Mouse (Mus musculus) midbrain, embryonic 11.5 days (tissue): Measurements from ENCODE around the gene Ubqln4. TPM values are rescaled to one million over a fixed set of nuclear protein-coding genes. Genes with fewer than 3 reads are reported as not detected.

Experiments
- ATAC-seq: fragments of 200-750 bp; cut with Nextera tagmentation; 2 replicates; pipeline ENCODE4 v1.8.0; 2017; ENCODE audit warnings: moderate TSS enrichment, moderate library complexity; ENCODE audit not compliant: low FRiP score
- DNase-seq: peaks from one replicate; pipeline ENCODE4 v3.0.0; 2015; ENCODE audit warnings: low spot score; ENCODE audit errors: missing footprints
- H3K27ac ChIP-seq: fragments of 300-500 bp; sonication (generic); 2 replicates; pipeline ENCODE4 v1.5.1; 2014; ENCODE audit warnings: low read depth, low read length
- H3K27me3 ChIP-seq: fragments of 300-500 bp; sonication (generic); 2 replicates; pipeline ENCODE4 v1.6.1; 2014; ENCODE audit warnings: mild to moderate bottlenecking, low read length, moderate library complexity, mixed read lengths; ENCODE audit not compliant: control insufficient read depth, insufficient read depth
- H3K36me3 ChIP-seq: fragments of 300-500 bp; sonication (generic); 2 replicates; pipeline ENCODE4 v1.6.1; 2014; ENCODE audit warnings: mild to moderate bottlenecking, low read length, moderate library complexity, mixed read lengths; ENCODE audit not compliant: control insufficient read depth, insufficient read depth
- H3K4me1 ChIP-seq: fragments of 300-500 bp; sonication (generic); 2 replicates; pipeline ENCODE4 v1.6.1; 2014; ENCODE audit warnings: low read length; ENCODE audit not compliant: control insufficient read depth, insufficient read depth
- H3K4me2 ChIP-seq: fragments of 300-500 bp; sonication (generic); 2 replicates; pipeline ENCODE4 v1.6.1; 2014; ENCODE audit warnings: mild to moderate bottlenecking, moderate library complexity
- H3K4me3 ChIP-seq: fragments of 300-500 bp; sonication (generic); 2 replicates; pipeline ENCODE4 v1.5.1; 2014; ENCODE audit warnings: low read depth, low read length
- H3K9ac ChIP-seq: fragments of 300-500 bp; sonication (generic); 2 replicates; pipeline ENCODE4 v1.6.1; 2014; ENCODE audit warnings: low read length
- H3K9me3 ChIP-seq: fragments of 300-500 bp; sonication (generic); 2 replicates; pipeline ENCODE4 v1.6.1; 2016; ENCODE audit warnings: low read length; ENCODE audit not compliant: control insufficient read depth
- WGBS: fragments of 180-500 bp; shearing (Covaris S2); extraction: QIAGEN DNeasy Blood & Tissue Kit; methylation state at CpG from one replicate; pipeline ENCODE4 v1.1.7; 2014; 5-methylcytosine and 5-hydroxymethylcytosine counted together
- polyA plus RNA-seq: library from polyadenylated mRNA; unstranded; fragments of >200 nt; fragmentation: Nextera tagmentation; extraction: Ambion mirVana; gene quantifications from 2 replicates; pipeline ENCODE4 v1.2.1, GENCODE M21; 2014

Gene Ubqln4
- polyA plus RNA-seq, 1 experiment from 2014 or later = 72.4 TPM

GRCm38 (mm10) chr3:88512141-88512895, 41.2 kb upstream of the Ubqln4 start:
- H3K27me3 ChIP-seq = no peaks in the 10 kb centered on the region
- ATAC-seq (no peak), DNase-seq (peak; percentile 82)
- no peak overlapping the region for H3K4me2 ChIP-seq
- H3K4me3 ChIP-seq = no peak overlapping the region
- no peaks in the 10 kb centered on the region for H3K9me3 ChIP-seq
- peaks cover 21% of the 10 kb centered on the region for H3K4me1 ChIP-seq
- H3K9ac ChIP-seq = peak overlapping the region; percentile 33
- no peak overlapping the region for H3K27ac ChIP-seq
- 40% methylated on average over 6 of the region's 6 CpGs for WGBS
- H3K36me3 ChIP-seq = no peaks in the 10 kb centered on the region

GRCm38 (mm10) chr3:88512896-88513545, 40.5 kb upstream of the Ubqln4 start:
- H3K27me3 ChIP-seq = no peaks in the 10 kb centered on the region
- no peak overlapping the region for H3K9ac ChIP-seq
- H3K9me3 ChIP-seq = no peaks in the 10 kb centered on the region
- no peak overlapping the region for H3K4me3 ChIP-seq
- H3K4me1 ChIP-seq = peaks cover 21% of the 10 kb centered on the region
- H3K4me2 ChIP-seq = no peak overlapping the region
- WGBS = 54% methylated on average over 12 of the region's 15 CpGs
- no peak for DNase-seq
- no peak overlapping the region for H3K27ac ChIP-seq
- ATAC-seq = no peak
- no peaks in the 10 kb centered on the region for H3K36me3 ChIP-seq

GRCm38 (mm10) chr3:88513546-88514115, 39.9 kb upstream of the Ubqln4 start:
- H3K4me3 ChIP-seq = no peak overlapping the region
- ATAC-seq (no peak), DNase-seq (no peak)
- H3K36me3 ChIP-seq = no peaks in the 10 kb centered on the region
- peaks cover 21% of the 10 kb centered on the region for H3K4me1 ChIP-seq
- H3K9ac ChIP-seq = no peak overlapping the region
- WGBS = 80% methylated on average over 7 of the region's 7 CpGs
- no peak overlapping the region for H3K4me2 ChIP-seq
- no peak overlapping the region for H3K27ac ChIP-seq
- no peaks in the 10 kb centered on the region for H3K9me3 ChIP-seq
- no peaks in the 10 kb centered on the region for H3K27me3 ChIP-seq

- Histone ChIP-seq H3K4me3 (no peak overlapping the region), H3K4me1 (peaks cover 19% of the 10 kb centered on the region), H3K27ac (no peak overlapping the region), H3K9me3 (no peaks in the 10 kb centered on the region), H3K27me3 (no peaks in the 10 kb centered on the region), H3K4me2 (no peak overlapping the region), H3K36me3 (no peaks in the 10 kb centered on the region), H3K9ac (no peak overlapping the region)
- ATAC-seq (no peak), DNase-seq (no peak)
- WGBS = 82% methylated on average over 10 of the region's 10 CpGs
These were observed 39.1 kb upstream of the Ubqln4 start for GRCm38 (mm10) chr3:88514231-88515094.

- WGBS = 100% methylated on average over 2 of the region's 2 CpGs
- Histone ChIP-seq H3K4me2 (no peak overlapping the region), H3K4me3 (no peak overlapping the region), H3K4me1 (peaks cover 16% of the 10 kb centered on the region), H3K36me3 (no peaks in the 10 kb centered on the region), H3K27me3 (no peaks in the 10 kb centered on the region), H3K27ac (no peak overlapping the region), H3K9ac (no peak overlapping the region), H3K9me3 (no peaks in the 10 kb centered on the region)
- DNase-seq (no peak), ATAC-seq (no peak)
These were observed 38.5 kb upstream of the Ubqln4 start for GRCm38 (mm10) chr3:88515095-88515386.

GRCm38 (mm10) chr3:88516407-88516806, 37.2 kb upstream of the Ubqln4 start:
- H3K4me1 ChIP-seq = peaks cover 13% of the 10 kb centered on the region; the same call in 1 of the 2 replicates
- no peak overlapping the region for H3K4me2 ChIP-seq
- no peaks in the 10 kb centered on the region for H3K9me3 ChIP-seq
- H3K4me3 ChIP-seq = no peak overlapping the region
- no peaks in the 10 kb centered on the region for H3K27me3 ChIP-seq
- no peaks in the 10 kb centered on the region for H3K36me3 ChIP-seq
- WGBS = 86% methylated on average over 2 of the region's 2 CpGs
- no peak overlapping the region for H3K9ac ChIP-seq
- DNase-seq (peak; percentile 45), ATAC-seq (no peak)
- H3K27ac ChIP-seq = no peak overlapping the region

- no peak overlapping the region for H3K9ac ChIP-seq
- no peak overlapping the region for H3K4me3 ChIP-seq
- no peak overlapping the region for H3K27ac ChIP-seq
- H3K4me2 ChIP-seq = no peak overlapping the region
- no peaks in the 10 kb centered on the region for H3K9me3 ChIP-seq
- H3K4me1 ChIP-seq = no peaks in the 10 kb centered on the region
- no peak for ATAC-seq
- no peaks in the 10 kb centered on the region for H3K36me3 ChIP-seq
- peak; percentile 8 for DNase-seq
- H3K27me3 ChIP-seq = no peaks in the 10 kb centered on the region
- 90% methylated on average over 4 of the region's 4 CpGs for WGBS
These were observed 35.1 kb upstream of the Ubqln4 start for GRCm38 (mm10) chr3:88518411-88518810.

GRCm38 (mm10) chr3:88520078-88520477, 33.5 kb upstream of the Ubqln4 start:
- Histone ChIP-seq H3K9me3 (no peaks in the 10 kb centered on the region), H3K4me3 (no peak overlapping the region), H3K4me2 (no peak overlapping the region), H3K27me3 (no peaks in the 10 kb centered on the region), H3K36me3 (peaks cover 4% of the 10 kb centered on the region; the same call in 1 of the 2 replicates), H3K27ac (no peak overlapping the region), H3K4me1 (no peaks in the 10 kb centered on the region), H3K9ac (no peak overlapping the region)
- DNase-seq (peak; percentile 75), ATAC-seq (no peak)
- WGBS = 75% methylated on average over 2 of the region's 2 CpGs
